Mouse (Mus musculus) cerebellum, adult 18-20 months (tissue): ENCODE measurements around the gene Sgf29.
A peak's percentile ranks its signal among the peaks of the same experiment; 100 is the strongest.
"Not testable (repeated sequence)": the region's sequence is repeated elsewhere in the genome, so short reads cannot be mapped to it uniquely, and the experiment has no call there.

Experiments used
- DNase-seq, 2 experiments: peaks; one replicate each; pipeline ENCODE4 v3.0.0; 2021

Sgf29 gene

DNA sequence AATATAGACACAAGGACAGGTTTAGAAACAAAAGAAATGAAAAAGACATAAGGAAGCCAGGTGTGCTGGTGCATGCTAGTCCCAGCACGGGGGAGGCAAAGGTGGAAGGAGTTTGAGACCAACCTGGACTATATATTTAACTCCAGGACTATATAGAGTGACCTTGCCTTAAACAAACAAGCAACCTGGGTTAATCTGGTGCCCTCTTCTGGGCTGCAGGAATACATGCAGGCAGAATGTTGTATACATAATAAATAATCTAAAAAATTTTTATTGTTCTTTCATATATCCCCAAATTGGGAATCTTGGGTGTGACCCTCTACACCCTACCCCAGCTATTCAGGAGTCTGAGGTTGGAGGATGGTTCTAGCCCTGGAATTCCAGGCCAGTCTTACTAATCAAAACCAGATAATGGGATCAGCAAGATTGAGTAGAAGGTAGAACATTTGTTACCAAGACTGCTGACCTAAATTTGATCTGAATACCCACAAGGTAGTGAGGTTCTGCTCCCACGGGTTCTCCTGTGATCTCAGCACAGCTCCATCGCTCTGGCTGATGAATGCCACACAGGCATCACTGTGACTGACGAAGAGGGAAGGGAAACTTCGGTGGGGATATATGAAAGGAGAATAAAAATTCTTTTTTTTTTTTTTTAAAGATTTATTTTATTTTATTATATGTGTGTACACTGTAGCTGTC lies 6.4 kb upstream of the Sgf29 start:
- DNase-seq = no peak

DNA sequence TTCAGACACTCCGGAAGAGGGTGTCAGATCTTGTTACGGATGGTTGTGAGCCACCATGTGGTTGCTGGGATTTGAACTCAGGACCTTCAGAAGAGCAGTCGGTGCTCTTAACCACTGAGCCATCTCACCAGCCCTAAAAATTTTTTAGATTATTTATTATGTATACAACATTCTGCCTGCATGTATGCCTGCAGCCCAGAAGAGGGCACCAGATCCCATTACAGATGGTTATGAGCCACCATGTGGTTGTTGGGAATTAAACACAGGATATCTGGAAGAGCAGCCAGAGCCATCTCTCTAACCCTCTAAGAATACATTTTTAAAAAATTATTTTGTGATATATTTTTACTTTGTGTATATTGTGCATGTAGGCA lies 5.9 kb upstream of the Sgf29 start:
- DNase-seq = peak; percentile 46 to 52

DNA sequence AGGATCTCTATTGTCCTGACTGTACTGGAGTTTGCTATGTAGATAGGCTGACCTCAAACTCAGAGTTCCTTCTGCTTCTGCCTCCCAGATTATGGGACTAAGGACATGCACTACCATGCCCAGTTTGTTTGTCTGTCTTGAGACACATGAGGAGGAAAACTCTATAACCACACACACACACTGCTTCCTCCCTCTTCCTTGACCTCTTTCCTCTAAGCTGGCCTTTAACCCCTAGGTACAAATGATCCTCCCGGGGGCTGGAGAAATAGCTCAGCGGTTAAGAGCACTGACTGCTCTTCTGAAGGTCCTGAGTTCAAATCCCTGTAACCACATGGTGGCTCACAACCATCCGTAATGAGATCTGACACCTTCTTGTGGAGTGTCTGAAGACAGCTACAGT lies 4.8 kb upstream of the Sgf29 start:
- DNase-seq = no peak

DNA sequence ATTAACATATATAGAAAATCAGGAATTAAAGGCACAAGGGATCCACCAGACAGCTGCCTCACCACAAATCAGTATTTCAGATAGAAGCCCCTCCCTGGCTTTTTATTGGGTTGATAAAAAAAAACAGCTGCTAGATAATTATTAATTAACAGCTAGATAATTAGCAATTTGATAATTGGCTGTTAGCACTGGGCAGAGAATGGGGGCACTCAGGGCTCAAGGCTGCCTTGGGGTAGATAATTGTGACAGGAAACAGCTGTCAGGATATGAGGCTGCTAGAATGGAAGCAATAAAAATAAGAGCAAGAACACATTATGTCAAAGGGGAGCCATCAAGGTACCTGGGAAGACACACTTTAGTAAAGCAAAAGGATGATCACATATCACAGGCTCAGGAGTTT lies 4.2 kb upstream of the Sgf29 start:
- no peak for DNase-seq

DNA sequence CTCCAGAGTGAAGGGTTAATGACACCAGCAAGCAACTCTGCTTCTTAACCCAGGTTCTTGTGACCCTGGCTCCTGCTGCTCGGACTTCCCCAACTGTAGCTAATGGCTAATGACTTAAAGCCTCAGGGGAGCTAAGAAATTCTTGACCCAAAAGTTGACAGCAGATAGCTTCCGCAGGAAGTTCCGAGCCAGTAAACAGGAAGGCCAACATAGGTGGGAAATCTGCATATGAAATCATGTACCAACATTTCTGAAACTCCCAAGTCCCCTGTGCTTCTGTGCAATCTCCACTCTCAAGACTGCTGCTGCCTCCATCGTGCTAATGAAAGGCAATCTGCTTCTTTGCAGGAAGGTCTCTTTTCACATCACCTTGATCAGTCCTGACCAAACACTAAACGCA lies 3.4 kb upstream of the Sgf29 start:
- DNase-seq = no peak

DNA sequence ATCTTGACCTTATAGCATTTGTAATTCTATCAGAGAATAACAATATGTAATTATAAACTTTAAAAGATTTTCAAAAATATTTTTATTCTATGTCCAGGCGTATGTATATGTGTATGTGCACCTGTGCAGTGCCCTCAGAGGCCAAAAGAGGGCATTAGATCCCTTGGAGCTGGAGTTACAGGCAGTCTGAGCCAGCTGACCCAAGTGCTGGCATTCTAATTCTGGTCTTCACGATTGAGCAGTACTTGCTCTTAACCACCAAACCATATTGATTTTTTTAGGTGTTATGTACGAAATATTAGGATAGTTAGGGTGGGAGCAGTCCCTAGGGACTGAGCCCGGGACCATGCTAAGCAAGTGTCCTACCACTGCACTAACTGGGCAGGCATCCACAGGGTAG lies 623 bp upstream of the Sgf29 start:
- peak in 1 of 2 experiments; percentile 22 for DNase-seq

DNA sequence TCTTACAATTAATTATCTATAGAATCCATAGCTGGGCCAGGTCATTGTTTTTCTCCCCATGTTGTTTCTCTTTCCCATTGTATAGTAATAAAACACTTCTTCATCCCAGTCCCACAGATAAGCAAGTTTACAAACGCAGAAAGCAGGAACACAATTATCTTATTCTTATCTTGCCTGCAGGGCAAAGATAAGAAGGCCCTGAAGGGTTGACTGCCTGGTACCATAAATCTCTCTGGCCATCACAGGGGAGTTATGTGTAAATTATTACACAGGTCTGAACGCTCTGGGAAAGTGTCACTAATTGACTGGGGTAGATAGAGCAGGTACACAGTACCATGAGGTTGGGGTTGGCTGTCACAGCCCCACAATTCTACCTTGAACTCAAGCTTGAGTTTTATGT lies 1.7 kb downstream of the Sgf29 start:
- no peak for DNase-seq

DNA sequence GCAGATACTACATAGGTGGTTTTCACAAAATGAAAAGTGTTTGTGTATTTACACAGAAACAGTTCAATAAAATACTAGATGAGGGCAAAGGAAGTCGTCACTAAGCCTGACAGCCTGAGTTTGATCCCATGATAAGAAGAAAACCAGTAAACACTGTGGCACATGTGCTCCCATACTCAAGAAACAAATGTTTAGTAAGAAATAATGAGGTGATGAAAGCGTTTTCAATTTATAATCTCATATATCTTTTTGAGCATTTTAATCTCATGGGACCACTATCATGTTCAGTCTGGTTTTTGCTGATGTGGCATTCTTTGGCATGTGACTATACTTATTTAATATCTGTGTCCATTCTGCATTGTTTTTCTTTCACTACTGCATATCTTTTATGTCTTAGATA lies 4.9 kb downstream of the Sgf29 start:
- DNase-seq = no peak

DNA sequence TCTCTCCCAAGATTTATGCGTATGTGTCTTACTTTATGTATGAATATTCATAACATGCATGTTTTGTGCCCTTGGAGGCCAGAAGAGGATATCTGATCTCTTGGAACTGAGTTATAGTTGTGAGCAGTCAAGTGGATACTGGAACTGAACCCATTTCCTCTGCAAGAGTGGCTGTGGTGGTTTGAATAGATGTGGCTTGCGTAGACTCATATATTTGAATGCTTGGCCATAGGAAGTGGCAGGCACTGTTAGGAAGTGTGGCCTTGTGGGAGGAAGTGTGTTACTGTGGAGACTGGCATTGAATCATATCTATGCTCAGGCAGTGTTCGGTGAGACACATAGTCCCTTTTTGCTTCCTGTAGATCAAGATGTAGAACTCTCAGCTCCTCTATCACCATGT lies 6.6 kb downstream of the Sgf29 start:
- DNase-seq = no peak

DNA sequence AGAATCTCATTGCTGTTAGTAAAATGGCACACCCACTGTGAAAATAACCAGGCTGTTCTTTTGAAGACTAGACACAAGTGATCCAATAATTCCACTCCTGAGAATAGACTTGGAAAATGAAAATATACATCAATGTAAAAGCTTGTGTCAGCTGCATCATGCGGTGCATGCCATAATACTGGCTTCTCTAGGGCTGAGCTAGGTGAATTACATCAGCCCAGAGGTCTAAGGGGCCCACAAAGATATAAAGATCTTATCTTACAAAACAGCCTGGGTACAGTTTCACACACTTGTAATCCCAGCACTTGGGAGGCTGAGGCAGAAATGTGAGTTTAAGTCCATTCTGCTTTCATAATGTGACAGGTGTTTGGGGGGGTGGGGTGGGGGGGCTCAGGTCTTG lies 8.4 kb downstream of the Sgf29 start:
- no peak for DNase-seq

DNA sequence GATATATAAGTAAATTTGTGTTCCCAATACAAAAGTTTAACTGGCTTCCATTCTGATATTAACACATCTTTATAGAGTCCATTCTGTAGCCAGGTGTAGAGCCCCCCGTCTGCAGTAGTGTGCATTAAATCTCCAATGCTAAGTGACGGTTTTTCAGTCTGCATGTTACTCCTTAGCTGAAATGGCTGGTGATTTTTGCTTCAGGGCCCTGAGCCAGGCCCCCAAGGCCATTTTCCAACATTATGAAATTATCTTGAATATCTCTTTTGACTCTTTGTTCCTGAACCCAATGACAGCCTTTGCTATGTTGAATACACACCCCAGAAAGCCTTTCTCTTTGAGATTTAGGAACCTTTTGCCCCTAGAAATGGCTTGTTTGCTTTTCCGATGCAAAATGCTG lies 10.7 kb downstream of the Sgf29 start:
- DNase-seq = no peak

DNA sequence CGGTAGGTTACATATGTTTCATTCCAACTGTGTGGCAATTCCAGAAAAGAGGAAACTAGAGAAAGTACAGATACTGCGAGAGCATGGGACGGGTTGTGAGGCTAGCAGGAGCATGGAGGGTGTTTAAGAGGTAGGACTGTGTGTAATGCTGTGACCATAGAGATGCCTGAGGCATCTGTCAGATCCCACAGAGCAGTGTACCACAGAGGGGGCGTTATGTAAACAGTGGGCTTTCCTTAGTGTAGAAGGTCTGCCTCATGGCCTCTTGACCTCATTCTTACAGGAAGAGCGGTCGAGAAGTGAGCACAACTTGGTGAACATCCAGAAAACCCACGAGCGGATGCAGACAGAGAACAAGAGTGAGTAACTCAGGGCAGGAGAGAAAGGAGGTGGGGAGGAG lies 14.5 kb downstream of the Sgf29 start:
- no peak for DNase-seq

DNA sequence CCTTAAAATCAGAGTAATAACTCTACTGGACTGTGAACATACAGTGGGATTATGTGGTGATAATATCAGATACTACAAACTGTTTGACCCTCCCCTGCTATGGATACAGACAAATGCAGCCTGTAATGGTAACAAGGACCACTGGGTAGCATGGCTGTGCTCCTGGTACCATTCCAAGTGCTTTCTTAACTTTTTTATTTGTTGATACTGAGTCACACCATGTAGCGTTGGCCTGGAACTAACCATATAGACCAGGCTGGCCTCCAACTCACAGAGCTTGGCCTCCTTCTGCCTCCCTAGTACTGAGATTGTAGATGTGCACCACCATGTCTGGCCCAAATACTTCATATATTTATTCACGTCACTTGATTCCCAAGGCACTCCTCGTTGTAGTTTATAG lies 16.2 kb downstream of the Sgf29 start:
- DNase-seq = no peak

DNA sequence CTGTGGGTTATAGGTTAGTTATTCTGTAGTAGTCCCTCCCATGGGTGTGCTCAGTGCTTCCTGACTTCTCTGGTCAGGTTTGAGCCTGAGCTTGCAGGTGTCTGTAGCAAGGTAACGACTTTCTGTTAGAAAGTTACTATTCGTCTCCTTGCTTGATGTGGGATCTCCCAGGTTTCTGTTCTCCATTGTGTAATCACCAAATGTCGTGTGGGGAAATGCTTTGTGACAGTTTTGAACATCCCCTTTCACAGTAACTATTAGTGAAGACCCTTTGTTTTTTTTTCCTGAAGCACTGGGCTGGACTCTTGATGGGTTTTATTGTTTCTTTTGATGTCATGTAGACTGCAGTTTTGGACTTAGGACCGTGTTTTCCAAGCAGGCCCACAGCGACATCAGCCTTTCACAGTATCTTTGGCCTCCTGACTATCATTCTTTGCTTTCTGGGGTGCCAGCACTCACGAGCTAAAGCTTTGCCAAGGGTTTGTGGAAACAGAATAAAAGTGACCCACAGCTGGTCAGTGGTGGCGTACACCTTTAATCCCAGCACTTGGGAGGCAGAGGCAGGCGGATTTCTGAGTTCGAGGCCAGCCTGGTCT lies 18.5 kb downstream of the Sgf29 start:
- no peak for DNase-seq

DNA sequence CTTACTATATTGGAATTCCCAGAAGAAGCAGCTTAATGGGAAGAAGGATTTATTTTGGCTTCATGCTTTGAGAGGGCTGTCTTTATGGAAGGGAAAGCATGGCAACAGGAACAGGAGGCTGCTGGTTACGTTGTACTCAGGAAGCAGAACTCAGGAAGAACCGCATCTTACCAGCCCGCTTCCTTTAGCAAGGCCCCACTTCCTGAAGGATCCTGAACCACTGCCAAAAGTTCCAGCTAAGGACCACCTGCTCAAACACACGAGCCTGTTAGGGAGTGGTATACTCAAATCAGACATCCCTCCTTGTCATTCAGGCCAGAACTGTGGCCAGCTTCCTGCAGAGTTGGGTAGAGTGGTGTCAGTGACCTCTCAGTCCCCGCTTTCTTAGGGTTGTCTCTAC lies 19.3 kb downstream of the Sgf29 start:
- DNase-seq = no peak

DNA sequence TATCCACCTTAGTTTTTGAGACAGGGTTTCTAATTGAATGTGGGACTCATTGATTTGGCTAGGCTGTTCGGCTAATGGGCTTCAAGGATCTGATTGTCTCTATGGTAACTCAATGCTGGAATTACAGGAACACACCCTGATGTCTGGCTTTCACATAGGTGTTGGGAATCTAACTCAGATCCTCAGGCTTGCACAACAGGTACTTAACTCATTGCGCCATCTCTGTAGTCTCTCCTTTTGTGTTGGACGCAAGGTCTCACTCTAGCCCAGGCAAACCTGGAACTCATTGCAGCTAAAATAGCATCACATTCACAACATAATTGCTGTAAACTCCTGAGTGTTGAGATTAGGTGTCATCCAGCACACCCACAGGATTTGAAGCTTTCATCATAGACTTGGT lies 21.0 kb downstream of the Sgf29 start:
- DNase-seq = no peak

DNA sequence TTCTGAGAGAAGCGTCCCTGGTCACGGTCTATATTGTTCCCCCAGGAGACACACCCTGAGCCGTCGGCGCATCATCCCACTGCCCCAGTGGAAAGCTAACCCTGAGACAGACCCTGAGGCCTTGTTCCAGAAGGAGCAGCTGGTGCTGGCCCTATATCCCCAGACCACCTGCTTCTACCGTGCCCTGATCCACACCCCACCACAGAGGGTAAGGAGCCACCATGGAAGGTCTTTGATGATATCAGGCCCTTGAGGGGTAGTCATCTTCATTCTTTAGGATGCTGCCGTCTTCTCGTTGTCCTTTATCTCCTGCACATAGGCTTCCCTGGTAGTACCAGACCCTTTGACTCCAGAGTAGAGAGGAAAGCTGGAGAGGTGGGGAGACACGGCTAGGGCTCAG lies 23.0 kb downstream of the Sgf29 start:
- no peak for DNase-seq

DNA sequence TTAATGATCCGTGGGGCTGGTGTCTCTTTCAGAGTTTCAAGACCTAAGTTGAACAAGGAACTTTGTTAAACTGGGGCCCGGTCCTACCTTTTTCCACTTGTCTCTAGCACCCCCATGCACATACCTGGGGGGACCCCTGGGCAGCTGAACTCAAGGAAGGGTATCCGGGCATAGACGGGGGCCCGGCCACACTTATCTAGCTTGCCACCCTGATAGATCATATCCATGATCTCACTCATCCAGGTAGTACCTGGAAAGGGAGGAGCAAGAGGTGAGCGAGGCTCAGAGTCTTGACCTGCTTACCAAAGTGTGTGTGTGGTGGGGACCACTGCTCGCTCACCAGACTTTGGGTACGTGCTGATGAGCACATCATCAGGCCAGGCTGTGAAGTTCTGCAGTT lies 26.0 kb downstream of the Sgf29 start:
- DNase-seq = no peak

DNA sequence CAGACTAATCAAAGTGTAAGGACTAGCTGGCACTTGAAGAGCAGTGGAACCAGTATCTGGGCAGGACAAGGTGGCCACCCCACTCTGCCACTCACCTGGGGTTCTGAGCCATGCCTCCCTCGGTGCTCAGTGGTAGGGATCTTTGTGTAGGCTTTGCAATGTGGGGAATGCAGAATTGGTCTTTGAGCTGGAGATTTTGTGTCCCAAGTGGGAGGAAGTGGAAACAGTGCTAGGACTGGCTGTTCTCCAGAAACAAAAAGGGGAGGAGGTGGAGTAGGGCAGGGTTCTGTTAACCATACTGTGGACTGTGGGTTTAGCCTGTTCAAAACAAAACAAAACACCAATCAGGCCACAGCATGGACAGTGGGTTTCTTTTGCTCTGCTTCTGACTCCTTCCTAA lies 27.1 kb downstream of the Sgf29 start, which contains the start of gene Sult1a1:
Gene Sult1a1, minus strand, starts transcription at position 226 of the 400 bp plus-strand sequence.
- DNase-seq = no peak

DNA sequence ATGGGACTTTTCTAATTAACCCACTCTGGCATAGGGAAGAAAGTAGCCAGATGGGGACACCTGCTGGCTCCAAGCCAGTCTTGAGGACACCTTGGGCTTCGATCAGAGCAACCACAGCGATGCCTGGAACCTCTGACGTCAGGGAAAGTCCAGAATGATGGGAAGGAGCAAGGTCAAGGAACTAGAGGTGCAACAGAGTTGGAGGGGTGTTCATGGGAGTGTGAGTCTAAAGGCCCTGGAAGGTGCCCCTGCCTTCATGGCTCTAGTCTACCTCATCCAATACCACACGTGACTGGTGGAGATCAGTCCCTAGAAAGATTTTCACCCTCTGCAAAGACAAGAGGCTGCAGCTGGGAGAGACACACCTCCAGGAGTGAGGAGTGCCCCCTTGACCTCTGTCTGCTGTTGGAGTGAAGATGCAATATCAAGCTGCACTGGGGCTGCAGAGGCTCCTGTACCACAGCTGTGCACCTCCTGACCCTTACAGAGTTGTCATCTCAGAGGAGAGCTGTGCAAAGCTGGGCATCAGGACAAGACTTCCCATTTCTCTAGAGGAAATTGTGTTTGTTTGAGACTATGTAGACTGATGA lies 27.6 kb downstream of the Sgf29 start:
- DNase-seq = no peak

DNA sequence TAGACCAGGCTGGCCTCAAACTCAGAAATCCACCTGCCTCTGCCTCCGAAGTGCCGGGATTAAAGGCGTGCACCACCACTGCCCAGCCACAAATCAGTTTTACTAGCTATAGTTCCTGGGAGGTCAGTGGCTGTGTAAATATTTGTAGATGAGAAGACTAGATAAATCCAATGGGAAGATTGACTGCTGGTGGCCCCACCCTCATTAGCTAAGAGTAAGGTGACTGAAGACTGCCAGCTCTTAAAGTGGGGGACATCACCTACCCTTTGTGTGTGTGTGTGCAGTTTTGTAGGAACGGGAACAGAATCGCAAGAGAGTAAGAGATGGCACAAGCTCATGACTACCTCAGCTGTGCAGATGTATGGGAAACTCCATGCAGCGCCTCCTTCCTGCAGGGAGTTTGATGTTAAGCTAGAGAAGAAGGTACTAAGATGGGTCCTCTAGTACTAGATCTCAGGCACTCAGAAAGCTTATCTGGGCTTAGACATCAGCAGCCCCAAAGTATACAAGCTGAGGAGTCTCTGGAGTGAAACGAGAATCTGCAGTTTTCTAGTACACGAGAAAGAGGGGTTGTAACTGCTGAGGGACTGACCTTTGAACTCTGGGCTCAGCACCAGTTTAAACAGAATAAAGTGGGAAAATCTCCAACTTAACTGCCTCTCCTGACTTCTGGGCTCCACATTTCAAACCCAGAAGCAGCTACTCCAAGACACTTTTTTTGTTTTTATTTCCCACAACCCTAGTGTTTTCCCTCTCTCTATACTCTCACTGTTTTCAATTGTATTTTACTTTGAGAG lies 29.6 kb downstream of the Sgf29 start:
- DNase-seq = no peak

DNA sequence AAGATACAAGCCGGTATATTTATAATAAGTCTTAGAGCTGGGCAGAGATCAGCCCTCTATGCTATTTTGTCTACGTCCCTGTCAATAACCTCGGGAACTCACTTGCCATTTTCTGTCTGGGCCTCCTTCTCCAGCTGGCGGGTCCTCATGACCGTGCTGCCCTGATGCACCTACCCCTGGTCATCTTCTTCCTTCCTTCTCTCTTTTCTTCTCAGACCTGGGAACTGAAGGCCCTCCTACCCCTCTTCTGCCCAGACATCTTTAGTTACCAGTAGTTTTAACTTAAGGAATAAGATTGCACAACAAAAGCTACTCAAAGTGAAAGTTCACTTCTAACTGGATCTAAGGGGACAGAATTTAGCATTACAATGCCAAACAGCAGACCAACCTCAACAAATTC lies 30.6 kb downstream of the Sgf29 start:
- DNase-seq = no peak

DNA sequence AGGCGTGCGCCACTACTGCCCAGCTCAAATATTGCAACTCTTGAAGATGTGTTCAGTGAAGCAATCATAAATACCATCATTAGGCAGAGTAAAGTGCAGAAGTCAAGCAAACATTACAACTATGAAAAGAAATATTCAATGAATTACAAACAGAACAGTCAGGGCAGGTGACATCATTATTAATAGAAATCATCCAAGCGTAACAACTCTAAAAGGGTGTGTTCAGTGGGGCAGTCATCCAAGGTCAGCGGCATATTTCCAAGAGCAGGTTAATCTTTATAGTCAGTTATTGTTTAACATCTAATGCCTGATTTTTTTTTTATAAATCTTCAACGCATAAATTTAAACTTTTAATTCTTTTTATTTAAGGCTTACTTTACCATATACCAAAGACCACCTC lies 32.1 kb downstream of the Sgf29 start:
- no peak for DNase-seq

DNA sequence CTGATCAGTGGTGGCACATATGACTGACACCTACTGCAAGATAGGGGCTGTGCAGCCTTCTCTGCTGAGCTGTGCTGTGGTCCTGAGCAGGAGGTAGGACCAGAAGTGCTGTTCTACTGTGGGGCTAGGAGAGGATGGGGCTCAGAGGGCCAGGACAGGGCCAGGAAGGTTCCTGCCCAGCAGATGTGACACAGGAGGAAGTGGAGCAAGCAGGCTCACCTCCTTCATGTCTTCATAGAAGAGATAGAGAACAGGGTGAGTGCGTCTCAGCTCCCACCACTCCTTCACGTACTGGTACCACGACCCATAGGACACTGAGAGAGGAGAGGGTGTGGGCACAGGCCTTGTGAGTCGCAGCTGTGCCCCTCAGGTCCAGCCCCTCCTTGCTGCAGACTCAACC lies 39.0 kb downstream of the Sgf29 start:
- DNase-seq = not testable (repeated sequence)
